Mouse (Mus musculus): ENCODE results near the gene Nt5c3b.

The Nt5c3b gene

DNA sequence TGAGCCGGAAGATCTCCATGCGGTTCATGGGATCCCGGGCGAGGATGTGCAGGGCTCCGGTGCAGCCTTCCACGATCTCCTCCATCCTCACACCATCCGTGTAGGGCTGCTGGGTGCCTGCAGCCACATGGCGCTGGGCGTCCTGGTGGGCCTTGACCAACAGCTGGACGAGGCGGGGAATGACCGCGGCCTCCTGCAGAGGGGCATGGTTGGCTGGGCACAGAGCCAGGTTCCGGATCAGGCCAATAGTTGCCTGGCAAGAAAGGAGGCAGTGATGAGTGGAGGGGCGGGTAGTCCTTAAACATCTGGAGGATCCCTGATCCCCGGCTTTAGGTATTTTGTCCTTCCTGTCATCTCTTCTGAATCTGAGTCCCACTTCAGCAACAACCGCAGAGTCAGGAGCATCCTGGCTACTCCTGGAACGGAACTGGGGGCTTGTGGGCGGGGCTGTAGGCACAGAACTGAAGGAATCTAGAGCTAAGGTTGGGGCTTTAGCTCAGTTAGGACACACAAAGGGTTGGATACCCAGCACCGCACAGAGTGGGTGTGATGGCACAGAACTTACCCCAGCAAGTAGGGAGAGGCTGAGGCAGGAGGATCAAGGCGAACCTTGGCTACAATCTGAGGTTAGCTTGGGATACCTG lies 64.7 kb downstream of the Nt5c3b start:
- peak in 1 of 2 experiments; percentile 50 for DNase-seq

- DNase-seq: no peak
Observed at GRCm38 (mm10) chr11:100376005-100376404, 65.6 kb downstream of the Nt5c3b start.

DNA sequence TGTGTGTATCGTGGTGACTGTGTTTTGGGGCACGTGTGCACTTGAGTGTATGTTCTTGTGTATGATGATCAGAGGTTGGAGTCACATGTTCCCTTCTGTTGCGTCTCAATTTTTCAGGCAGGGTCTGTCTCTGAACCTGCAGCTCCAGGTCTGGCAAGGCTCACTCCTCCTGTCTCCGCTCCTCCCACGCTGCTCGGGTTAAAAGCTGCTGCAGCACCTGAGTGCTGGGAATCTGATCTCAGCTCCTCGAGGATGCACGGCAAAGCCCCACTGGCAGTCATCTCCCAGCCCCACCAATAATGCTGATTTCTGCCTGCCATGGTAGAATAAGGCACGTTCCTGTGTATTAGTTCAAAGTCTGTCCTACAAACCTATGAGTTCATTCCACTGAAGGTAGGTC lies 66.5 kb downstream of the Nt5c3b start:
- no peak for DNase-seq

All from cerebellum, postnatal 25 days (tissue).